Mouse (Mus musculus) limb, embryonic 12.5 days (tissue): ENCODE measurements at regions not wholly inside any gene's neighbourhood (a gene's known extent, or its start where the extent isn't known, plus 50 kb on each side); places are given as distances from the start of the nearest gene placed in this dataset.
A peak's percentile ranks its signal among the peaks of the same experiment; 100 is the strongest.

ENCODE experiments used
- ATAC-seq: fragments of 200-750 bp; cut with Nextera tagmentation; 2 replicates; pipeline ENCODE4 v1.8.0; 2017; ENCODE audit warnings: low read depth, moderate TSS enrichment; ENCODE audit not compliant: insufficient number of reproducible peaks, insufficient read depth, low FRiP score, low TSS enrichment
- H3K27ac ChIP-seq: fragments of 300-500 bp; sonication (generic); 2 replicates; pipeline ENCODE4 v1.5.1; 2016; ENCODE audit warnings: mild to moderate bottlenecking, moderate library complexity
- H3K27me3 ChIP-seq: fragments of 300-500 bp; sonication (generic); 2 replicates; pipeline ENCODE4 v1.6.1; 2016; ENCODE audit warnings: mild to moderate bottlenecking, moderate library complexity
- H3K36me3 ChIP-seq: fragments of 300-500 bp; sonication (generic); 2 replicates; pipeline ENCODE4 v1.6.1; 2016; ENCODE audit warnings: mild to moderate bottlenecking, moderate library complexity
- H3K4me1 ChIP-seq: fragments of 300-500 bp; sonication (generic); replicated peaks from 2 replicates; pipeline ENCODE4 v1.6.1; 2016
- H3K4me2 ChIP-seq: fragments of 300-500 bp; sonication (generic); 2 replicates; pipeline ENCODE4 v1.6.1; 2016; ENCODE audit warnings: mild to moderate bottlenecking, moderate library complexity
- H3K4me3 ChIP-seq: fragments of 300-500 bp; sonication (generic); replicated peaks from 2 replicates; pipeline ENCODE4 v1.5.1; 2016; ENCODE audit warnings: mild to moderate bottlenecking
- H3K9ac ChIP-seq: fragments of 300-500 bp; sonication (generic); replicated peaks from 2 replicates; pipeline ENCODE4 v1.6.1; 2016; ENCODE audit warnings: mild to moderate bottlenecking, moderate library complexity
- H3K9me3 ChIP-seq: fragments of 300-500 bp; sonication (generic); 2 replicates; pipeline ENCODE4 v1.6.1; 2016; ENCODE audit warnings: mild to moderate bottlenecking, moderate library complexity
- WGBS: fragments of 180-500 bp; shearing (Covaris S2); methylation state at CpG from one replicate; pipeline ENCODE4 v1.1.7; 2016; 5-methylcytosine and 5-hydroxymethylcytosine counted together

- ATAC-seq, result no peak
Observed at GRCm38 (mm10) chr1:23264251-23264650, 133.3 kb downstream of the Ogfrl1 start.

GRCm38 (mm10) chr1:23263798-23264197, 133.8 kb downstream of the Ogfrl1 start:
- Histone ChIP-seq H3K36me3 (no peaks in the 10 kb centered on the region), H3K27ac (no peak overlapping the region), H3K4me1 (peaks cover 9% of the 10 kb centered on the region), H3K4me3 (no peak overlapping the region), H3K4me2 (no peak overlapping the region), H3K27me3 (no peaks in the 10 kb centered on the region), H3K9ac (no peak overlapping the region), H3K9me3 (no peaks in the 10 kb centered on the region)
- no peak for ATAC-seq
- 46% methylated on average over 4 of the region's 4 CpGs for WGBS

More at GRCm38 (mm10) chr1:23264251-23264650, 133.3 kb downstream of the Ogfrl1 start:
- no peak overlapping the region for H3K4me3 ChIP-seq
- no peaks in the 10 kb centered on the region for H3K27me3 ChIP-seq
- no peaks in the 10 kb centered on the region for H3K36me3 ChIP-seq
- H3K9me3 ChIP-seq, result no peaks in the 10 kb centered on the region
- H3K27ac ChIP-seq, result no peak overlapping the region
- peaks cover 9% of the 10 kb centered on the region for H3K4me1 ChIP-seq
- no peak overlapping the region for H3K4me2 ChIP-seq
- 76% methylated on average over 3 of the region's 3 CpGs for WGBS
- H3K9ac ChIP-seq, result no peak overlapping the region

- ATAC-seq, result no peak
- 73% methylated on average over 3 of the region's 3 CpGs for WGBS
- H3K4me2 ChIP-seq, result no peak overlapping the region
- H3K4me3 ChIP-seq, result no peak overlapping the region
- no peaks in the 10 kb centered on the region for H3K9me3 ChIP-seq
- H3K27ac ChIP-seq, result no peak overlapping the region
- H3K27me3 ChIP-seq, result no peaks in the 10 kb centered on the region
- H3K9ac ChIP-seq, result no peak overlapping the region
- no peaks in the 10 kb centered on the region for H3K36me3 ChIP-seq
- H3K4me1 ChIP-seq, result peaks cover 14% of the 10 kb centered on the region
Observed at GRCm38 (mm10) chr1:23261652-23262051, 135.9 kb downstream of the Ogfrl1 start.

DNA sequence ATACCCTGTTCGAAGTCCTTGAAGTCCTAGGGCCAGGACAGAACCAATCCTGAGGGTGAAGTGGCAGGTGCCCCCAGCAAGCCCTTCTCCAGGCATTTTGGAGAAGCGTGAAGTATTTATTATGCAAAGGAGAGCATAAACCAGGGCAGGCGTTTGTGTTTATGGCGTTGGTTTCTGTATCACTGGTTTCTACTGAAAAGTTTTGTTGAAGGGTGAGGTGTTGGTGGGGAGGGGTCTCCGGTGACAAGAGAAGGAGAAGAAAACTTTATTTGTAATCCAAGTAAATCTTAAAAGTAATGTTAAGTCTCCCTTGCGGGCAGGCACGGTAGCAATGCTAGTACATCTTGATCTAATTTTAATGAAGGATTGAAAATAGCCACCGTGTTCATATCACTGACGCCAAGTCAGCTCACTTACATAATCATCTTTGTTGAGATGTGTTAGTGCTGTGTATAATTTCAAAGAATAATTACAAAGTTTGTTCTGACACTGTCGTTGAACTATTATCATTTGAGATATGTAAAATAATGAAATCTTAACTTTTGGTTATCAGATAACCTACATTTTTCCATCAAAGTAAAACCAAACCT, 140.2 kb downstream of the Ogfrl1 start:
- Histone ChIP-seq H3K36me3 (no peaks in the 10 kb centered on the region), H3K9me3 (no peaks in the 10 kb centered on the region), H3K4me1 (peaks cover 4% of the 10 kb centered on the region), H3K9ac (peak overlapping the region; percentile 82), H3K4me3 (peak overlapping the region; percentile 72), H3K4me2 (peak overlapping the region; percentile 73), H3K27me3 (no peaks in the 10 kb centered on the region), H3K27ac (no peak overlapping the region)
- no peak for ATAC-seq
- WGBS, result 35% methylated on average over 10 of the region's 10 CpGs

DNA sequence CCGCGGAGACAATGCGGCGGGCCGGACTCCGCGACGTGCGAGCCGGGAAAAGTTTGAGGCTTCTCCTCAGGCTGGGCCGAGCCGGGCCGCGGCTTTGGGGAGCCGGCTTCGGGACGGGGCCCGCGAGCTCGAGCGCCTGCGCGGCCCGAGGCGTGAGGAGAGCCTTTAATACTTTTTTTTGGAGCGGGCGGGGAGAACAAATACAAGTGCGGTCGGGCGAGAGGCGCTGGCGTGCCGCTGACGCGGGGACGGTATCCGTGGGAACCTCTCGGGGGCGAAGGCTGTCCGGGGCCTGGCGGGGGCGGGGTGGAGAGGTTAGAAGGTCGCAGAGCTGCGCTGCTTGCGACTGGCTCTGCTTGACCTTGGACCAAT, 141.0 kb downstream of the Ogfrl1 start:
- peak overlapping the region; percentile 82 for H3K9ac ChIP-seq
- H3K36me3 ChIP-seq, result no peaks in the 10 kb centered on the region
- H3K9me3 ChIP-seq, result no peaks in the 10 kb centered on the region
- H3K27ac ChIP-seq, result peak overlapping the region; percentile 91
- H3K4me2 ChIP-seq, result peak overlapping the region; percentile 73
- H3K4me3 ChIP-seq, result peak overlapping the region; percentile 72
- H3K4me1 ChIP-seq, result peaks cover 4% of the 10 kb centered on the region
- ATAC-seq, result peak; percentile 69; the same call in 1 of the 2 replicates
- 1% methylated on average over 45 of the region's 45 CpGs for WGBS
- no peaks in the 10 kb centered on the region for H3K27me3 ChIP-seq

DNA sequence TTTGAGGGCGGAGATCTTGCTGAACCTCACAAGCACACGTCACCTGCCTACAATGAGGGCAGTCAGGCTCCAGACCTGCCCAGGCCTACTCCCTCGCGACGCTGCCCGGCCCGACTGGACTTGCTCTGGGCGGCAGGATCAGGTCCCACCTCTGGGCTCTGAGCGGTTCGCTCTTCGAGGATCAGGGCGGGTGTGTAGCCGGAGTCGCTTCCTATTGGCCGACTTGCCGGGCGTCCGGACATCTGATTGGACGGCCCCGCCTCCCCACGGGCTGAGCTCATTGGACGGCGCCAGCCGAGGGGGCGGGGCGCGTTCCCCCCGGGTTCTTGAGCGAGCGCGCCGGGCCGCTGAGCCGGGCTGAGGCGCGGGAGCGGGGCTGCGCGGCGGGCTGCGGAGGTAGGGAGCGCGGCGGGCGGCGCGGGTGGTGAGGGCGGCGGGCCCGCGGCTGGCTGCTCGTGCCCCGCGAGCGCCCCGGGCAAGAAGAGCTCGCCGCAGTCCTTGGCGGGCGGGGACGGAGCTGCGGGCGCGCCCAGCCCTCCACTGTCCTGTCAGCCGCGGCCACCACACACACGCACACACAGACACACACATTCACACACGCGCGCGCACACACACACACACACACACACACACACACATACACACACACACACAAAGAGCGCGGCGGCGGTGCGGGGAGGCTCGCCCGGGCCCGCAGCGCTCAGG, 141.5 kb downstream of the Ogfrl1 start:
- H3K9ac ChIP-seq, result peak overlapping the region; percentile 82
- WGBS, result 1% methylated on average over 42 of the region's 80 CpGs
- peak overlapping the region; percentile 72 for H3K4me3 ChIP-seq
- no peaks in the 10 kb centered on the region for H3K9me3 ChIP-seq
- peak overlapping the region; percentile 91 for H3K27ac ChIP-seq
- peaks cover 4% of the 10 kb centered on the region for H3K4me1 ChIP-seq
- H3K27me3 ChIP-seq, result no peaks in the 10 kb centered on the region
- H3K36me3 ChIP-seq, result no peaks in the 10 kb centered on the region
- H3K4me2 ChIP-seq, result peak overlapping the region; percentile 73
- ATAC-seq, result peak; percentile 98

DNA sequence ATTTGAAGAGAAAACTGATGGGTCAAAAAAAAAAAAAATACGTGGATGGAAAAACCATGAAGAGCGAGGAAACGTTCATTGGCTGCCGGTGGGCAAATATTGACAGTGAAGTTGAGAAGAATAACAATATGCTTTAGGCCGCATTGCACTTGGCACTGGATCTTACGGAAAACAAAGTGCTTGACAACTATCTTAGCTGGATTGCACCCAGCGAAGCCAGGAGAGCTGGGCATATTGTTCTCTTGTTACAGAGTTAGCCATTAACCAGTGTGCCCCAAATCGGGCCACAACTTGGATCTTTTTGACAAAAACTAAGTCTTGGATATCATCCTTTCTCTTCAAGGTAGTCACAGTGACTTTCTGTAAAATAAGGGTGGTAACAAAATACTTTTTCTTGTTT, 143.3 kb downstream of the Ogfrl1 start:
- H3K4me1 ChIP-seq, result peaks cover 4% of the 10 kb centered on the region
- H3K9ac ChIP-seq, result no peak overlapping the region
- H3K9me3 ChIP-seq, result no peaks in the 10 kb centered on the region
- no peak for ATAC-seq
- H3K4me3 ChIP-seq, result no peak overlapping the region
- no peaks in the 10 kb centered on the region for H3K27me3 ChIP-seq
- H3K4me2 ChIP-seq, result no peak overlapping the region
- H3K27ac ChIP-seq, result no peak overlapping the region
- H3K36me3 ChIP-seq, result no peaks in the 10 kb centered on the region
- 95% methylated on average over 8 of the region's 8 CpGs for WGBS

DNA sequence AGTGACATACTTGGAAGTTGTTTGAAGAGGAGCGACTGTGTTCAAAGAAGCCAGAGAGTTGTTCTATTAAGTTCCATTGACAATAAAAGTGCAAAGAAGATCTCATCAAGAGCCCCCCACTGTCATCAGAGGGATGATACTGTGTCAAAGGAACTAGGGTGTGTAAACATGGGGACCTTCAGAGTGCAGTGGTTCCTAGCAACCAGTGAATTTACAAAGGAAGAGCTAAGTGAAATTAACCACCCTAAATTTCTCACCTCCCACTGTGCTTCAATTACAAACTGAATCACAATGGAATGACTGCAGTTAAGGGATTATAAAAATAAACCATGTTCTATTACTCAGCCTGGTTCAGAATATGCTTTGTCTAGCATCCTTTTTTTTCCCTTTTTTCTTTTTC, 129.5 kb upstream of the 4933415F23Rik start:
- H3K27ac ChIP-seq, result no peak overlapping the region
- no peaks in the 10 kb centered on the region for H3K27me3 ChIP-seq
- H3K9ac ChIP-seq, result no peak overlapping the region
- no peak for ATAC-seq
- no peak overlapping the region for H3K4me2 ChIP-seq
- WGBS, result 45% methylated on average over 1 of the region's 1 CpGs
- H3K36me3 ChIP-seq, result no peaks in the 10 kb centered on the region
- no peak overlapping the region for H3K4me3 ChIP-seq
- no peaks in the 10 kb centered on the region for H3K4me1 ChIP-seq
- H3K9me3 ChIP-seq, result no peaks in the 10 kb centered on the region

GRCm38 (mm10) chr1:23228478-23228877, 126.4 kb upstream of the 4933415F23Rik start:
- Histone ChIP-seq H3K9ac (no peak overlapping the region), H3K27me3 (no peaks in the 10 kb centered on the region), H3K36me3 (no peaks in the 10 kb centered on the region), H3K4me2 (no peak overlapping the region), H3K4me3 (no peak overlapping the region), H3K9me3 (no peaks in the 10 kb centered on the region), H3K4me1 (no peaks in the 10 kb centered on the region), H3K27ac (no peak overlapping the region)
- ATAC-seq, result no peak
- WGBS, result 85% methylated on average over 6 of the region's 6 CpGs

DNA sequence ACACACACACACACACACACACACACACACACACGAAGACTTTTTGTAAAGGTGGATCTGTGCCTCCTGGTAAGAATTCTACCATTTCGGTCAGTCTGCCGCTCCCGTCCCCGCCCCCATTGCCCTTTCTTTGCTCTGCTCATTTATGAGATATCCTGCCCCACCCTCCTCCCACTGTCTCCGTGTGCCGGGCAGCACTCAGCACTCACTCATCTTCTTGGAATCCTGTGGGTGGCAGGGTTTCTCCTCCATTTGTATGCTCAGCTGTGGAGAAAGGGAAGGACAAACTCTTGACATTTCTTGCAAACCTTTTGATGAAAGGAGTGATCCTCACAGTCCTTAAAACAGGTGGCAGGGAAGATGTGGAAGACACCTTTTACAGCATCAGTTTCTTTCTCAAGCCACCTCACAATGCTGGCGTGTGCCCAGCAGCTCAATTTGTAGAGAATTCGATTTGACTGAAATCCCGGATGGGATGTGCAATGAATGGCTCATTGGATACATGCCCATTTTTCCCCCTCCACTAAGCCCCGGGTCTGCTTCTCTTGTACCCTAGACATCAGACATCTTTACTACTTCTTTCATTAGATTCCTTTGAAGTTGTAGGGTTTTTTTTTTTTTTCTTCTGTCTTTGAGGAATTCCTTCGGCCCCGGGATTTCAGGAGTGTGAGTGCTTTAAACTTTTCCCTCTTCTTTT, 112.6 kb upstream of the 4933415F23Rik start:
- Histone ChIP-seq H3K4me1 (no peaks in the 10 kb centered on the region), H3K4me3 (no peak overlapping the region), H3K27ac (no peak overlapping the region), H3K9ac (no peak overlapping the region), H3K36me3 (no peaks in the 10 kb centered on the region), H3K9me3 (peaks cover 8% of the 10 kb centered on the region; the same call in 1 of the 2 replicates), H3K27me3 (no peaks in the 10 kb centered on the region), H3K4me2 (no peak overlapping the region)
- 86% methylated on average over 13 of the region's 13 CpGs for WGBS
- no peak for ATAC-seq

- Histone ChIP-seq H3K4me1 (no peaks in the 10 kb centered on the region), H3K27ac (no peak overlapping the region), H3K36me3 (no peaks in the 10 kb centered on the region), H3K9me3 (no peaks in the 10 kb centered on the region), H3K4me3 (no peak overlapping the region), H3K4me2 (no peak overlapping the region), H3K9ac (no peak overlapping the region), H3K27me3 (no peaks in the 10 kb centered on the region)
- WGBS, result 77% methylated on average over 1 of the region's 1 CpGs
- no peak for ATAC-seq
Observed at GRCm38 (mm10) chr1:23207843-23208242, 105.8 kb upstream of the 4933415F23Rik start.
